Mouse (Mus musculus) small intestine, adult 2 months (tissue): Measurements from ENCODE around the gene Gif. TPM values are rescaled to one million over a fixed set of nuclear protein-coding genes. Genes with fewer than 3 reads are reported as not detected.

ENCODE experiments used
- H3K27ac ChIP-seq: fragments of 200-500 bp; 2 replicates; pipeline ENCODE4 v1.5.1; 2012; ENCODE audit warnings: low read depth, low read length, control low read depth, inconsistent platforms; ENCODE audit not compliant: insufficient read depth
- H3K27me3 ChIP-seq: fragments of 200-500 bp; 2 replicates; pipeline ENCODE4 v1.6.1; 2012; ENCODE audit warnings: mild to moderate bottlenecking, moderate library complexity, low read length, inconsistent platforms; ENCODE audit not compliant: control insufficient read depth, insufficient read depth
- H3K36me3 ChIP-seq: fragments of 200-500 bp; 2 replicates; pipeline ENCODE4 v1.6.1; 2012; ENCODE audit warnings: mild to moderate bottlenecking, low read length, control low read depth, inconsistent platforms; ENCODE audit not compliant: control insufficient read depth, insufficient read depth
- H3K4me1 ChIP-seq: fragments of 200-500 bp; 2 replicates; pipeline ENCODE4 v1.6.1; 2012; ENCODE audit warnings: low read length, inconsistent platforms, mixed read lengths; ENCODE audit not compliant: control insufficient read depth, insufficient read depth, insufficient read length
- H3K4me3 ChIP-seq: fragments of 200-500 bp; 2 replicates; pipeline ENCODE4 v1.5.1; 2012; ENCODE audit warnings: low read depth, mild to moderate bottlenecking, control low read depth, inconsistent platforms, low read length, moderate library complexity
- CTCF ChIP-seq: fragments of 200-500 bp; IDR thresholded peaks from 2 replicates; pipeline ENCODE4 v1.5.1; 2012; ENCODE audit warnings: low read depth, mild to moderate bottlenecking, control low read depth, inconsistent platforms, low read length, moderate library complexity, mixed read lengths; ENCODE audit not compliant: insufficient replicate concordance, insufficient read length; ENCODE audit errors: extremely low read depth
- POLR2A ChIP-seq: fragments of 200-500 bp; IDR thresholded peaks from 2 replicates; pipeline ENCODE4 v1.6.1; 2012; ENCODE audit warnings: low read depth, mild to moderate bottlenecking, control low read depth, inconsistent platforms, low read length, moderate library complexity
- WGBS: fragments of 180-500 bp; shearing (Covaris S2); methylation state at CpG from one replicate; pipeline ENCODE4 v1.1.7; 2018; 5-methylcytosine and 5-hydroxymethylcytosine counted together
- polyA plus RNA-seq: library from polyadenylated mRNA; depleted of rRNA; stranded (reverse); fragments of >200 nt; gene quantifications from 2 replicates; pipeline ENCODE4 v1.2.3, GENCODE M21; 2012

The Gif gene
- polyA plus RNA-seq, 1 experiment = 0.09 TPM

DNA sequence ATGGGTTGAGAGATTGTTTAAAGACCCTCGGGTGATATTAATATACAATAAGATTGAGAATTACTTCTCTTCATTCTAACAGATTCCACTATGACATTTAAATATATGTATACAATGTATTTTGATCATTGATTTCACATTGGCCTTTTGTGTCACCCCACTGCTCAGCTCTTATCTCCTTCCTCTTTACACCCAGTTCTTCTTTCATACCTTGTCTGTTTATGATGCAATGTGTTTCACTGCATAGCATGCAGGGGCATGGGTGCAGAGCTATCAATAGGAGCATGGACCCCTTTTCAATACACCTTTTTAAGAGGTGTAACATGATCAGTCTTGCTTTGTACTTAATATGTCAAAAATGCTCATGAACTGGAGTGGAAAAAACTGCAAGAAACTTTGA, 17.1 kb upstream of the Gif start:
- Histone ChIP-seq H3K4me3 (no peak overlapping the region), H3K4me1 (no peaks in the 10 kb centered on the region), H3K36me3 (no peaks in the 10 kb centered on the region), H3K27me3 (no peaks in the 10 kb centered on the region), H3K27ac (no peak overlapping the region)
- no peak for TF ChIP-seq CTCF
- TF ChIP-seq POLR2A = no peak
- 57% methylated on average over 1 of the region's 1 CpGs for WGBS

DNA sequence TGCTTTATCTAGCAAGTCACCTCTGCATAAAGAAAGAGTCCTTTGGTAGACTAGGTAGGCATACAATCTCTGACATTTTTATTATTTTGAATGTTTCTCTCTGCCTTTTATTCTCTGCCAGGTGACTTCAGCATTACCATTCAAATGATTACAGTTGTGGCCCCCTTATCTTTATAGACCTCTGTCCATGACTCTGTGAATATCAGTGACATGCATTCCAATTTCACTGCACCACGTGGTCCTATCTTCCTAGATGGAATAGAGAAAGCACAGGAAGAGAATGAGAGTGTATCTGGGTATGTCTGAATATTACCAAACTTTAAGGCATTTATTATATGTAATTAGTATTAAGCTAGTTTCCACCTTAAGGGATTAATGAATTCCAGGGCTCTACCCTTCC, 10.9 kb upstream of the Gif start:
- Histone ChIP-seq H3K27me3 (no peaks in the 10 kb centered on the region), H3K36me3 (no peaks in the 10 kb centered on the region), H3K4me1 (no peaks in the 10 kb centered on the region), H3K27ac (no peak overlapping the region), H3K4me3 (no peak overlapping the region)
- 14% methylated on average over 1 of the region's 1 CpGs for WGBS
- TF ChIP-seq POLR2A = no peak
- no peak for TF ChIP-seq CTCF

DNA sequence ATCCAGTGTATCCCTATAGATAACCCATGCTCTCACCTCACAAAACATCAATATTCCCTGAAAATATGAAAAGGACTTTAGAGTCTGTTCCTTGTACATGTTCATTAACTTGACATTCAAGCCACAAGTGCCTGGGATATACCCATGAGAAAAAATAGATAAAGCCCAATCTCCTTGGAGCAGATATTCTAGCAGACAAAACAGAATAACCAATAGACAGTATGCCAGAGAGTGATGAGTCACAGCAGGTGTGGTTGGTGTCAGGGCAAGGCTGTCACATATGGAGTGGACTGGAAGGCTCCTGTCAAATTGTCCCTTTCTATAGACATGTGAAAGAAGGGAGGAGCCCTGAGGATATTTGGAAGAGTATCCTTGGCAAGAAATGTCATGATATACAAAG, 1.7 kb upstream of the Gif start:
- Histone ChIP-seq H3K36me3 (no peaks in the 10 kb centered on the region), H3K4me1 (no peaks in the 10 kb centered on the region), H3K27me3 (no peaks in the 10 kb centered on the region), H3K27ac (no peak overlapping the region), H3K4me3 (no peak overlapping the region)
- TF ChIP-seq CTCF (no peak), POLR2A (no peak)

DNA sequence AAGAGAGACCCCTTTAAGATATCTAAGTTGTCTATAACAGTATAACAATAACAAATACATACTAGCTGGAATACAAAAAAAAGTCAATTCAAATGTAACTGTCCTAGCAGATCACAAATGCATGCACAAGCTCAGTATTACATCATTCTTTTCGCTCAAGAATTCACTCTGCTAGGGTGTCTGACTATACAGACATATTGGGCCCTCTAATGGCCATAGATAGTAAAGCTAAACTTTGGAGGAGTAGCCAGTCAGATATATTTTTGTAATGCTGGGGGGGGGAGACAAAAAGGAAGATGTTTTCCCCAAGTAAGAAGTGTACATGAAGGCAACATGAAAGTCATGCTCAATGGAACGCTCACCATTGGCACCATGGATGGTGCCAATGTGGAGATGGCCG, 17.7 kb downstream of the Gif start:
- no peak overlapping the region for H3K4me3 ChIP-seq
- no peak overlapping the region for H3K27ac ChIP-seq
- H3K36me3 ChIP-seq = no peaks in the 10 kb centered on the region
- TF ChIP-seq POLR2A = no peak
- TF ChIP-seq CTCF = no peak
- H3K4me1 ChIP-seq = 0 out of 2 replicates have a peak, but pooled peaks cover 1% of the 10 kb centered on the region
- no peaks in the 10 kb centered on the region for H3K27me3 ChIP-seq
- 77% methylated on average over 3 of the region's 3 CpGs for WGBS

DNA sequence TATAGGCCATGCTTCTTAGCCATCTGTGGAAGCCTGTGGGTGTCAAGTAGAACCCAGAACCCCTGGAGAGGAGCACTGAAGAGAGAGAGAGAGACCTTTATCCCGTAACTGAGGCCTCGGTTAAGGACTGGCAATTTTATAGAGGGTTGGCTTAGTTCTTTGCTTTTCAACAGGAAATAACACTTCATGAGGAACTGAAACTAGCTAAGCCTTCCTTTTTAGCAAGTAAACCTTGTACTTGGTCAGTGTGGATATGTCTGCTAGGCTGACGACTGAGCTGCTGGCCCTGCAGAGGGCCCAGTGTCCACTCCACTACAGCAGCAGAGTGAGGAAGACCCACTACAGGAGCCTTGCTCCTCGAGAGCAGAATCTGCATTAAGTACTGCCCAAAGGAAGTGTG, 19.1 kb downstream of the Gif start:
- Histone ChIP-seq H3K4me3 (no peak overlapping the region), H3K27me3 (no peaks in the 10 kb centered on the region), H3K4me1 (0 out of 2 replicates have a peak, but pooled peaks cover 1% of the 10 kb centered on the region), H3K36me3 (no peaks in the 10 kb centered on the region), H3K27ac (peak overlapping the region; percentile 40)
- TF ChIP-seq CTCF = no peak
- TF ChIP-seq POLR2A = no peak
- WGBS = 36% methylated on average over 4 of the region's 4 CpGs

DNA sequence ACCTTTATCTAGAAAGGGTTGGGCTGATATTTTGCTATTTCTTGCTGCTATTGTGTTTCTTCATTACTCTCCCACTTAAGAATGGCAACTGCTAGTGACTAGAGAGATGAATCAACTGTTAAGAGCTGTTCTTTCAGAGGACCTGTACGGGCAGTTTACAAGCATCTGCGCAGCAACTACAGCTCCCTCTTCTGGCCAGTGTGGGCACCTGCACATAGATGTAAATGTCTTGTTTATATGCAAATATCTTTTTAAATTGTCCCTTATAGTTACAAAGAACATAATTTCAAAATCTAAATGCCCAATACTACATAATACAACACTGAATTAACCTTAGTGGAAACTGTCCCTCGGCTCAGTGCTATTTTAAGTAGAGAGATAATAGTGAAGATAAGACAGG, 20.8 kb downstream of the Gif start:
- WGBS = 4% methylated on average over 3 of the region's 3 CpGs
- 0 out of 2 replicates have a peak, but pooled peaks cover 1% of the 10 kb centered on the region for H3K4me1 ChIP-seq
- H3K36me3 ChIP-seq = peaks cover 2% of the 10 kb centered on the region; the same call in 1 of the 2 replicates
- no peak overlapping the region for H3K4me3 ChIP-seq
- no peaks in the 10 kb centered on the region for H3K27me3 ChIP-seq
- H3K27ac ChIP-seq = no peak overlapping the region
- TF ChIP-seq CTCF (peak; percentile 84; the same call in 1 of the 2 replicates), POLR2A (no peak)

DNA sequence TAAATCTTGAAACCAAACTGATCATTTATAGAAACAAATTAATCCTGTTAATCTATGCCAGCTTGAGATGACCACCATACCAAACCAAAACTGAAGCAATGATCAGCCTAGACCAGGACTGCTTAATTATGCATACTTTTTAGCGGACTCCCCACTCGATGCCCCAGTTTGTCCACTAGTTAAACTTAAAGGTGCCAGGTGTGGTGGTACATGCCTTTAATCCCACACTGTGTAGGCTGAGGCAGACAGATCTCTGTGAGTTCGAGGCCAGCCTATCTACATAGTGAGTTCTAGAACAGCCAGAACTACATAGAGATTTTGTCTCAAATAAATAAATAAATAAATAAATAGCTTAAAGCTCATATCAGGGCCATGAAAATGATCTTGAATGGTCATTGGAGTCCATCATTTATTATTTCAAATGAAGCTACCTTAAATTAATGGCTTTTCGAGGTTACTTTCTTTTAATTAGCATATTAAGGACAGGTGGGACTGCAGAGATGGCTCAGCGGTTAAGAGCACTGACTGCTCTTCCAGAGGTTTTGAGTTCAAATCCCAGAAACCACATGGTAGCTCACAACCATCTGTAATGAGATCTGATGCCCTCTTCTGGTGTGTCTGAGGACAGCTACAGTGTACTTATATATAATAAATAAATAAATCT, 22.0 kb downstream of the Gif start:
- Histone ChIP-seq H3K36me3 (peaks cover 11% of the 10 kb centered on the region), H3K27me3 (no peaks in the 10 kb centered on the region), H3K4me3 (no peak overlapping the region), H3K27ac (no peak overlapping the region), H3K4me1 (0 out of 2 replicates have a peak, but pooled peaks cover 1% of the 10 kb centered on the region)
- TF ChIP-seq CTCF = no peak
- TF ChIP-seq POLR2A = no peak
- 88% methylated on average over 5 of the region's 5 CpGs for WGBS

DNA sequence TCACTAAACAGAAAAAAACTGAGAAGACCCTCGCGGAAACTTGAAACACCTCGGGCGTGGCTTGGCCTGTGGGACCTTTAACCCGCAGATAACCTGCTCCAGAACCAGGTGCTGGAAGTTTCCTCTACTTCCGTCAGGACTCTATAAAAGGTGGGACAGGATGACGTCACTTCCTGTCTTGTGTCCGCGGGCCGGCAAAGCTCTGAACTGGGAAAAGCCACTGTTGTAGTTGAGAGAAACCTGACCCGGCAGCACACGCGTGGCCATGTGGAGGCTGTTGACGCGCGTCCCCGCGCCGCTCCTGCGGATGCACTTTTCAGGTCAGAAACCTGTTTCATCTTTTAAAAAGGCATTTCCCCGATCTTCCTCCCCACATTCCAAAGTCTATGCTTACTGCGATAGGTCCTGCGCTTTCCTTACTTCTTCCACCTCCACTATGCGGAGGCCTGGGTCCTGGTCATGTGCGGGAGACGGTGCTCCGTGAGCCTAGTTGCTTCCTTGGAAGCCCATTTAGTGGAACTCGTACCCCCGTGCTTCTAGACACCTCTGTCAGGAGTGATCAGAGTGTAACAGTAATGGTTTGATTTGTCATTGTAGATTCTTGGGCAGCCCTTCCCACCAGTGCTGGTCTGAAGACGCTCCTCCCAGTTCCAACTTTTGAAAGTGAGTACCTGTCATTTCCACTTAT, 23.0 kb downstream of the Gif start, which contains the start of gene Mrpl16:
Mrpl16 (plus strand) TSS at position 187 of the 688 bp plus-strand sequence.
- TF ChIP-seq CTCF (no peak), POLR2A (no peak)
- 0 out of 2 replicates have a peak, but pooled peaks cover 1% of the 10 kb centered on the region for H3K4me1 ChIP-seq
- H3K4me3 ChIP-seq = peak within 1 kb of the TSS; percentile 67
- WGBS = under 1% methylated on average over 30 of the region's 30 CpGs
- H3K36me3 ChIP-seq = peaks cover 18% of the 10 kb centered on the region
- no peaks in the 10 kb centered on the region for H3K27me3 ChIP-seq
- H3K27ac ChIP-seq = peak within 1 kb of the TSS; percentile 18
